Mouse (Mus musculus) ES-E14 (cell line): ENCODE measurements at regions not wholly inside any gene's neighbourhood (a gene's known extent, or its start where the extent isn't known, plus 50 kb on each side); places are given as distances from the start of the nearest gene placed in this dataset.

Experiments used
- MAFK ChIP-seq: IDR thresholded peaks from 2 replicates; pipeline ENCODE4 v1.6.1; 2014; ENCODE audit warnings: mild to moderate bottlenecking, low read depth, low read length, inconsistent platforms; ENCODE audit not compliant: insufficient read depth
- ZNF384 ChIP-seq: IDR thresholded peaks from 2 replicates; pipeline ENCODE4 v1.6.1; 2012; ENCODE audit warnings: low read depth, low read length, inconsistent platforms

GRCm38 (mm10) chr14:105511135-105511534, 252.8 kb downstream of the Ndfip2 start:
- no peak for TF ChIP-seq MAFK
- TF ChIP-seq ZNF384 = no peak
